Mouse (Mus musculus): ENCODE measurements around the gene Znrf1. TPM values are rescaled to one million over a fixed set of nuclear protein-coding genes. Genes with fewer than 3 reads are reported as not detected.
A peak's percentile ranks its signal among the peaks of the same experiment; 100 is the strongest.

Gene Znrf1
- polyA plus RNA-seq, 1 experiment from 2014 or later, result 66.0 TPM

DNA sequence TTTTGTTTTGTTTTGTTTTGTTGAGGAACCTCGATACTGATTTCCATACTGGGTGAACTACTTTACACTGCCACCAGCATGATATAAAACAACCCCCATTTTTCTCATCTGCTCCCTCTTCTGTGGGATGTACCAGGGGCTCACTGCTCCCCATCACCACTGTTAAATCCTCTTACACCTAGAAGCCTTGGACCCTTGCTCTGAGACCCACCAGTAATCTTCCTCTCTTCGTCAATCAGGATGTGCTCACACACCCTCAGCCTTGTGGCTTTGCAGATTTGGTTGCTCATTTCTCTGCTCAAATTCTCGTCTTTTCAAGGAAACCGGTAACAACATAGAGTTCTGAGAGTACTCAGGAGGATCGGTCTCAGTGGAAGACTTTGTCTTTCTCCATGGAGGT lies 7.8 kb upstream of the Znrf1 start:
- no peaks in the 10 kb centered on the region for H3K9me3 ChIP-seq (ENCODE audit: control insufficient read depth, low read length)
- no peak for ATAC-seq
- no peak overlapping the region for H3K9ac ChIP-seq (replicated peaks; ENCODE audit: low read depth, low read length)
- WGBS, result 67% methylated on average over 5 of the region's 5 CpGs
- no peak overlapping the region for H3K27ac ChIP-seq (ENCODE audit: low read length)
- H3K4me1 ChIP-seq (replicated peaks; ENCODE audit: control insufficient read depth, insufficient read depth, low read length), result 0 out of 2 replicates have a peak, but pooled peaks cover 2% of the 10 kb centered on the region
- H3K4me2 ChIP-seq (ENCODE audit: low read length), result no peak overlapping the region
- H3K27me3 ChIP-seq (replicated peaks; ENCODE audit: control insufficient read depth, insufficient read depth, low read length), result no peaks in the 10 kb centered on the region
- H3K36me3 ChIP-seq (ENCODE audit: control insufficient read depth, insufficient read depth), result no peaks in the 10 kb centered on the region
- H3K4me3 ChIP-seq (replicated peaks; ENCODE audit: low read length), result no peak overlapping the region

DNA sequence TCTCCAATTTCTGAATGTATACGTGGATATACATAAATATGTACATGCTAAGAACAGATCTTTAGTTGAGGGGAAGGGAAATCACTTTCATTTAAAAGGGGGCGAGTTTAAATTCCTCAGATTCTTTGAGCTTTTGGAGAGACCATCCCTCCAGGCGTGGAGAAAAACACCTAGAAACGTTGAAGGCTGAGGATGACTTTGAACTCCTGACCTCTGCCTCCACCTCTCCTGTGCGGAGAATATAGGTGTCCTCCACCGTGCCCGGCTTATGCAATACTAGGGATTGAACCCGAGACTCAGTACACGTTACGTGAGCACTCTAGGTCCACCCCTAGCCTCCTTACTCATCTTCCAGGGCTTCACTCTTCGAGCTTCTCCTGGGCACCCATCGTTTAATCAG lies 4.7 kb upstream of the Znrf1 start:
- Histone ChIP-seq H3K4me1 (replicated peaks; ENCODE audit: control insufficient read depth, insufficient read depth, low read length) (peaks cover 6% of the 10 kb centered on the region), H3K4me3 (replicated peaks; ENCODE audit: low read length) (no peak overlapping the region), H3K9me3 (ENCODE audit: control insufficient read depth, low read length) (no peaks in the 10 kb centered on the region), H3K27me3 (replicated peaks; ENCODE audit: control insufficient read depth, insufficient read depth, low read length) (no peaks in the 10 kb centered on the region), H3K4me2 (ENCODE audit: low read length) (no peak overlapping the region), H3K27ac (ENCODE audit: low read length) (no peak overlapping the region), H3K9ac (replicated peaks; ENCODE audit: low read depth, low read length) (no peak overlapping the region), H3K36me3 (ENCODE audit: control insufficient read depth, insufficient read depth) (no peaks in the 10 kb centered on the region)
- no peak for ATAC-seq
- 80% methylated on average over 12 of the region's 12 CpGs for WGBS

- Histone ChIP-seq H3K36me3 (ENCODE audit: control insufficient read depth, insufficient read depth) (no peaks in the 10 kb centered on the region), H3K9me3 (ENCODE audit: control insufficient read depth, low read length) (no peaks in the 10 kb centered on the region), H3K4me2 (ENCODE audit: low read length) (no peak overlapping the region), H3K27me3 (replicated peaks; ENCODE audit: control insufficient read depth, insufficient read depth, low read length) (no peaks in the 10 kb centered on the region), H3K27ac (ENCODE audit: low read length) (no peak overlapping the region), H3K4me3 (replicated peaks; ENCODE audit: low read length) (no peak overlapping the region), H3K9ac (replicated peaks; ENCODE audit: low read depth, low read length) (no peak overlapping the region), H3K4me1 (replicated peaks; ENCODE audit: control insufficient read depth, insufficient read depth, low read length) (peaks cover 6% of the 10 kb centered on the region)
- 87% methylated on average over 17 of the region's 17 CpGs for WGBS
- no peak for ATAC-seq
Measured at GRCm38 (mm10) chr8:111531621-111532020, 4.3 kb upstream of the Znrf1 start.

DNA sequence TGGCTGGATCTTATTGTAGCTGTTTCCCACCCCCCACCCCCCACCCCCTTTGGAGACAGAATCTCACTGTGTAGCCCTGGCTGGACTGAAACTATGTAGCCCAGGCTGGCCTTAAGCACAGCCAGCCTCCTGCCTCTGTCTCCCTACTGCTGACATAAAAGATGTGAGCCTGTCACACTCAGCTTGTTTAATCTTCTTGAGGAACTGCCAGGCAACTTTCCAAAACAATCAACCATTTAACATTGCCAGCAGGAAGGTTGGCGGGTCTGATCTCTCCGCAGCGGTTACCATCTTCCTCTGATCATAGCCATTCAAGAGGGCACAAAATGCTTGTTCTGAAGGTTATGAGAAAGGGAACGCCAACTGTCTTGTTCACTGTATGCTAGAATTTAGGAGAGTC lies 2.4 kb upstream of the Znrf1 start:
- Histone ChIP-seq H3K4me1 (replicated peaks; ENCODE audit: control insufficient read depth, insufficient read depth, low read length) (peaks cover 11% of the 10 kb centered on the region), H3K27ac (ENCODE audit: low read length) (no peak overlapping the region), H3K4me2 (ENCODE audit: low read length) (no peak overlapping the region), H3K36me3 (ENCODE audit: control insufficient read depth, insufficient read depth) (no peaks in the 10 kb centered on the region), H3K4me3 (replicated peaks; ENCODE audit: low read length) (no peak overlapping the region), H3K27me3 (replicated peaks; ENCODE audit: control insufficient read depth, insufficient read depth, low read length) (no peaks in the 10 kb centered on the region), H3K9me3 (ENCODE audit: control insufficient read depth, low read length) (no peaks in the 10 kb centered on the region), H3K9ac (replicated peaks; ENCODE audit: low read depth, low read length) (no peak overlapping the region)
- WGBS, result 52% methylated on average over 4 of the region's 4 CpGs
- ATAC-seq, result no peak

DNA sequence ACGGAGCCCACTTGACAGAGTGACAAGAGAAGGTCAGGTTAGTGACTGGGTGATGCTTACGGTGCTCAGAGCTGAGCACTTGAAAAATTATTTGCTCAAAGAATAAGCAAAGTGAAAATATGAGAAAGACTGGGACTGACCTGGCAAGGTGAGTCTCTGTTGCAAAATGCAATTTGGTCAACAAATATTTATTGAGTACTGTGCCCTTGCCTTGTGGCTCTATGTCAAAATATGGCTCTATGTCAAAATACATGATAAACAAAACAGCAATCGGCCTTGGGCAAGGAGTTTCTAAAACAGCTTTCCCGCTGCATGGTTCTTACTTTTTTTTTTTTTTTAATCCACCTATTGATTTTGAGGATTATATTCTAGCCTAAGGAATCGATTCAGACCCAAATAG lies 406 bp upstream of the Znrf1 start:
- WGBS, result 33% methylated on average over 5 of the region's 5 CpGs
- H3K36me3 ChIP-seq (ENCODE audit: control insufficient read depth, insufficient read depth), result no peaks in the 10 kb centered on the region
- H3K4me1 ChIP-seq (replicated peaks; ENCODE audit: control insufficient read depth, insufficient read depth, low read length), result peaks cover 25% of the 10 kb centered on the region
- H3K4me3 ChIP-seq (replicated peaks; ENCODE audit: low read length), result peak overlapping the region; percentile 73
- ATAC-seq, result no peak
- no peaks in the 10 kb centered on the region for H3K27me3 ChIP-seq (replicated peaks; ENCODE audit: control insufficient read depth, insufficient read depth, low read length)
- H3K4me2 ChIP-seq (ENCODE audit: low read length), result peak overlapping the region; percentile 52
- H3K9me3 ChIP-seq (ENCODE audit: control insufficient read depth, low read length), result no peaks in the 10 kb centered on the region
- H3K27ac ChIP-seq (ENCODE audit: low read length), result no peak overlapping the region
- no peak overlapping the region; the same call in 1 of the 2 replicates for H3K9ac ChIP-seq (replicated peaks; ENCODE audit: low read depth, low read length)

GRCm38 (mm10) chr8:111536978-111537764 lies 1.3 kb downstream of the Znrf1 start:
- Histone ChIP-seq H3K4me1 (replicated peaks; ENCODE audit: control insufficient read depth, insufficient read depth, low read length) (peaks cover 35% of the 10 kb centered on the region), H3K4me2 (ENCODE audit: low read length) (peak overlapping the region; percentile 85), H3K4me3 (replicated peaks; ENCODE audit: low read length) (peak overlapping the region; percentile 73), H3K27me3 (replicated peaks; ENCODE audit: control insufficient read depth, insufficient read depth, low read length) (no peaks in the 10 kb centered on the region), H3K27ac (ENCODE audit: low read length) (peak overlapping the region; percentile 97), H3K36me3 (ENCODE audit: control insufficient read depth, insufficient read depth) (no peaks in the 10 kb centered on the region), H3K9ac (replicated peaks; ENCODE audit: low read depth, low read length) (peak overlapping the region; percentile 95), H3K9me3 (ENCODE audit: control insufficient read depth, low read length) (no peaks in the 10 kb centered on the region)
- peak; percentile 32 for ATAC-seq
- WGBS, result under 1% methylated on average over 60 of the region's 64 CpGs

- H3K4me1 ChIP-seq (replicated peaks; ENCODE audit: control insufficient read depth, insufficient read depth, low read length), result peaks cover 35% of the 10 kb centered on the region
- H3K4me3 ChIP-seq (replicated peaks; ENCODE audit: low read length), result peak overlapping the region; percentile 73
- H3K9ac ChIP-seq (replicated peaks; ENCODE audit: low read depth, low read length), result peak overlapping the region; percentile 95
- peak overlapping the region; percentile 97 for H3K27ac ChIP-seq (ENCODE audit: low read length)
- no peaks in the 10 kb centered on the region for H3K27me3 ChIP-seq (replicated peaks; ENCODE audit: control insufficient read depth, insufficient read depth, low read length)
- no peak; the same call in 1 of the 2 replicates for ATAC-seq
- H3K36me3 ChIP-seq (ENCODE audit: control insufficient read depth, insufficient read depth), result no peaks in the 10 kb centered on the region
- H3K9me3 ChIP-seq (ENCODE audit: control insufficient read depth, low read length), result no peaks in the 10 kb centered on the region
- peak overlapping the region; percentile 85 for H3K4me2 ChIP-seq (ENCODE audit: low read length)
- 1% methylated on average over 8 of the region's 8 CpGs for WGBS
Measured at GRCm38 (mm10) chr8:111537765-111538158, 1.9 kb downstream of the Znrf1 start.

DNA sequence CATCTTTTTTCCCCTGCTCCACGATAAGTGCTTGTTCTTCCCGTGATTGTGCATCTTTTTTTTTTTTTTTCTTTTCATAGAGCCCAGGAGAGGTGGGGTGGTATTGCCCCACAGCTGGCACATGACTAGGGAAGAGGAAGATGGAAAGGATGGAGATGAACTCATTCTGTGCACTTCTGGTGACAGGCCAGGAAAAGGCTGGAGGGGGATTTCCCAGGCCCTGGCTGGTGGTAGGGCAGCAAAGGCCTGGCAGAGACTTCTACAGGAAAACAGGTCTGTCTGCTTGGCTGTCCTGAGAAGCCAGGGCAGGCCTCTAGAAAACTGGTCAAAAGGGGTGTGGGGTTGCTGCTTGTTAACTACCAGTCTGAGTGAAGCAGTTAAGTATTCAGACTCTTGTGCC lies 2.3 kb downstream of the Znrf1 start:
- Histone ChIP-seq H3K9me3 (ENCODE audit: control insufficient read depth, low read length) (no peaks in the 10 kb centered on the region), H3K4me2 (ENCODE audit: low read length) (peak overlapping the region; percentile 85), H3K4me3 (replicated peaks; ENCODE audit: low read length) (peak overlapping the region; percentile 73), H3K4me1 (replicated peaks; ENCODE audit: control insufficient read depth, insufficient read depth, low read length) (peaks cover 35% of the 10 kb centered on the region), H3K27ac (ENCODE audit: low read length) (no peak overlapping the region), H3K27me3 (replicated peaks; ENCODE audit: control insufficient read depth, insufficient read depth, low read length) (no peaks in the 10 kb centered on the region), H3K9ac (replicated peaks; ENCODE audit: low read depth, low read length) (peak overlapping the region; percentile 95), H3K36me3 (ENCODE audit: control insufficient read depth, insufficient read depth) (no peaks in the 10 kb centered on the region)
- no peak for ATAC-seq
- 2% methylated on average over 2 of the region's 2 CpGs for WGBS

GRCm38 (mm10) chr8:111539422-111540076 lies 3.7 kb downstream of the Znrf1 start:
- no peak overlapping the region for H3K27ac ChIP-seq (ENCODE audit: low read length)
- H3K27me3 ChIP-seq (replicated peaks; ENCODE audit: control insufficient read depth, insufficient read depth, low read length), result no peaks in the 10 kb centered on the region
- no peaks in the 10 kb centered on the region for H3K9me3 ChIP-seq (ENCODE audit: control insufficient read depth, low read length)
- H3K4me3 ChIP-seq (replicated peaks; ENCODE audit: low read length), result peak overlapping the region; percentile 35
- peaks cover 35% of the 10 kb centered on the region for H3K4me1 ChIP-seq (replicated peaks; ENCODE audit: control insufficient read depth, insufficient read depth, low read length)
- ATAC-seq, result no peak
- peak overlapping the region; percentile 7; the same call in 1 of the 2 replicates for H3K9ac ChIP-seq (replicated peaks; ENCODE audit: low read depth, low read length)
- 56% methylated on average over 10 of the region's 10 CpGs for WGBS
- no peaks in the 10 kb centered on the region for H3K36me3 ChIP-seq (ENCODE audit: control insufficient read depth, insufficient read depth)
- peak overlapping the region; percentile 85 for H3K4me2 ChIP-seq (ENCODE audit: low read length)
